Mouse (Mus musculus) brain, adult 2 months (tissue): Measurements from ENCODE around the gene Hint2.

Experiments
- DNase-seq: peaks from one replicate; pipeline ENCODE4 v3.0.0; 2011; ENCODE audit warnings: low read depth, low spot score

Hint2 gene

DNA sequence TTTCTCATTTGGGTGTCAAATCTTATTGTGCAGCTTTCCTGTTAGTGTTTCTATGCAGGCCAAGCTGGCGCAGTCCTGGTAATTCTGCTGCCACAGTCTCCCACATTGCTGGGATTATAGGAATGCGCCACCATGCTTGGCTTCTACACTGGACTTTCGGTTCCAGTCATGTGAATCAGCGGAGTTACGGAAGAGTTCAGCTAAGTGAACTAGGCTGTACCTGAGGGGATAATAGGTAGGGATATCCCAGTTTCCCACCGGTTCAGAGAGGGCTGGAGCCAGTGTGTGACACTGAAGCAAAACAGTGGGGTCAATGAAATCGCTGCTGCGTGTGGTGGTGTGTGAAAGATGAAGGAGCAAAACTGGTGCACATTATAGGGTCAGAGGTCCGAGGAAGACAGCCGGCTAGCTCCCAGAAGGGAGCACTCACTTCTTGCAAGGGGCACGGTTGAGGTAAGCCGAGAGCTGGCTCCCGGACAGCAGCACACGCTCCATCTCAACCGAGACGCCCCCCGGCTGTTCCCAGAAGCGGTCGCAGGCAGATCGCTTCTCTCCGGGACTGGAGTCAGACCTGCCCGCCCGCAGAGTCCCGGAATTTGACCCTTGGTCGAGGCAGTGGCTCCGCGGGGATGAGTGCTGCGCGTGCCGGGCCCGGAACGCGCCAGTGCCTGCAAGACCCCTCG is 469 bp downstream of the Hint2 start:
- peak; percentile 46 for DNase-seq

DNA sequence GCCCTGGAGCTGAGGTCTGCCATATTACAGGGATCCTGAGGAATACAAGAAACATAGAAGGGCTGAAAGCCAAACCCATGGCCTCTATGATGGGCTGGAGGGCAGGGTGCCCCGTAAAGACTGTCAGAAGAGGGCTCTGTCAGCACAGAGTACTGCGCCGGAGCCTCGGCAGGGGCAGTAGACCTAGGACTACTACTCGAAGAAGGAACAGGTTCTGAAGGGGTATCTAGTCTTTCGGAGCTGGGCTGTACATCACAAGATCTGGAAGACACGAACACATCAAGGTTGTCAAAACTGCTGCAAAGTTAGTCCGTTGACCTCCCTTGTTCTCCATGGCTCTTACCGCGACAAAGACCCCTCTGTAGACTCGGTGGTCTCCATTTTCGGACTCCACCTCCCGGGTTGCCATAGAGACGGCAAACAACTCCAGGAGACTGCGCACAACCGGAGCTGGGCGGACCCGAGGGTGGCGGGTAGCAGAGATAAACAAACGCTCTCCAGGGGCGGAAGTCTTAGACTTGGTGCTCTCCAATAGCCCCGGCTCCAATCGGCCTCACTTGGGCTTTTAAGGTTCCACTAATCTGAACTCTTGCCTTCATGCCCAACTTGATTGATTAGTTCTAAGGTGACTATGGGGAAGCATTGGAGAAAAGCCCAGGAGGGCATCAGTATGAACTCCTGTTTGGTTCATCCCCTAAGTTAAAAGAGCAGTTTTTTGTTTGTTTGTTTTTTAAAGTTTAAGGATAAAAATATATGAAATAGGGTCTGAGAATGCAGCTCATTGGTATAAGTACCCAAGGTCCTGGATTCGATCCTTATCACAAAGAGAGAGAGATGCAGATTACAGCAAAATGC is 2.9 kb downstream of the Hint2 start, which contains the start of gene Spag8:
Gene Spag8, minus strand, starts transcription at position 434 of the 855 bp plus-strand sequence.
- DNase-seq = peak; percentile 47

DNA sequence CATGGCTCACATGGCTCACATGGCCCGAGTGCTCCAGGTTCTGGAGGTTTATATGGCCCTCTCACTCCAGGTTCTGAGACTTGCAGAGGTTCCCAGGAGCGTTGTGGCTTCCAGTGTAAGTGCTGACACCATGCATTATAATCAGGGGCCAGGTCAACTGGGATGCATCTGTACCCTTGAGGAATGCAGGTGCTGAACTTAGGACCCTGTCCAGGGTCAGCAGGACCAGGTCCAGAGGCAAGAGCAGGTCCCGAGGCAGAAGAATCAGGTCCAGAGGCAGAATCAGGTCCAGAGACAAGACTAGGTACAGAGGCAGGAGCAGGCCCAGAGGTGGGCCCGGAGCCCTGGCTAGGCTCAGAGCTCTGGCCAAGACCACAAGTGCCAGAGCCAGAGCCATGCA is 3.5 kb downstream of the Hint2 start:
- DNase-seq = no peak

DNA sequence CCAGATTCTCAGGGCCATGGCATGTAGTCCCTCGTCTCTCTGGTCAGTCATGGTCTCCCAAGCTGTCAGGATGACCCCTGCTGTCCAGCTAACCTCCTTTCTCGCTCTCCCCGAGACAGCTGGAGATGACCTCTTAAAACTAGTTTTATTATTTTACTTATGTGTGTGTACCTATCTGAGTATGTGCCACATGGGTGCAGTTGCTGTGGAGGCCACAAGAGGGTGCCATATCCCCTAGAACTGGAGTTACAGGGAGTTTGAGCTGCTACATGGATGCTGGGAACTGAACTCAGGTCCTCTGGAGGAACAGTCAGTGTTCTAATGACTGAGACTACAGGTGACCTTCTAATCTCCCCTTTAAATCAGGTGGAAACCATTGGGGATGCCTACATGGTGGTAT is 6.5 kb downstream of the Hint2 start:
- DNase-seq = no peak

DNA sequence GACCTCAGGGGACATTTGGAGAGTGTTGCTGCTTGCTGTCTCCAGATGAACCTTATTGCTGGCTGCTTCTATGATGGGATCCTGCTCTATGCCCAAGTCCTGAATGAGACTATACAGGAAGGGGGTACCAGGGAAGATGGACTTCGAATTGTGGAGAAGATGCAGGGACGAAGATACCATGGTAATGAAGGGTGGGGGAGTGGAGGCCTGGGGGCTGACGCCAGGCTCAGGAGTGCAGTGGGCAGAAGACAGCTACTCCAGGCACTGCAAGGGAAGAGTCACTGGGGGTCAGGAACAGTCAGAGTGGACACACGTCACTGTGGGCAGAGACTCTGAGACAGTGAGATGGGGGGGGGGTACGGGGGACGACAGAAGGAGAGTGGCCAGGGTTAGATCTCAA is 15.8 kb downstream of the Hint2 start:
- DNase-seq = no peak

DNA sequence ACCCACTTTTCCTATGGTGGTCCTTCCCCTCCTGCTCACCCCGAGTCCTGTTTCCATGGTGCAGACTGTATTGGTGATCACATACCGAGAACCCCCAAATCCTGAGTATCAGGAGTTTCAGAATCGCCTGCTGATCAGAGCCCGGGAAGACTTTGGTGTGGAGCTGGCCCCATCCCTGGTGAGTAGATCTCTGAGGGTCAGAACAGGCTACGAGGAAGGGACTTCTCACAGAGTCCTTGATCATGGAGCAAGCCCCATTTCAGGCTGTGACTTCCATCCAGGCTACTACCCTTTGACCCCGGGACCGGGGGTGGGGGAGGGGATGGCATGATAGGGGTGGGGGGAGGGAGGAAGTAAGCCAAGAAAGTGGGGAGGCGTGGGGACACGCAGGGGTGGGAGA is 16.2 kb downstream of the Hint2 start:
- DNase-seq = no peak

DNA sequence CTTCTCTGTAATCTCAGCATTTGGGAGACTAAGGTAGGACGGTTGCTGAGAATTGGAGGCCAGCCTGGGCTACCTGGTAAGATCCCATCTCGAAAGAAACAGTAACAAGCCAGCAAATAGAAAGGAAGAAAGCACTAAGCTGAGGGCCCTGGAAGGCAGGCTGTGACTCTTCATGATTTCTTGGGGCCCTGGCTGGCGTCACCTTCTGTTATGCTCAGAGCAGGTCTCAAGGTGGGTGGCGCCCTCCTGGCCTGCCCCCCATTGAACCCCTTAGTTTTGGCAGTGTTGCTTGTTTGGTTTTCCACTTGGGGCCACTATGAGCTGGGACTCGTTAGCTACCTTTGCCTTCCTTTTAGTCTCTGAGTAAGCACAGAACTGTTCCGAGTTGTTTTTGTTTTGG is 19.5 kb downstream of the Hint2 start:
- DNase-seq = no peak

DNA sequence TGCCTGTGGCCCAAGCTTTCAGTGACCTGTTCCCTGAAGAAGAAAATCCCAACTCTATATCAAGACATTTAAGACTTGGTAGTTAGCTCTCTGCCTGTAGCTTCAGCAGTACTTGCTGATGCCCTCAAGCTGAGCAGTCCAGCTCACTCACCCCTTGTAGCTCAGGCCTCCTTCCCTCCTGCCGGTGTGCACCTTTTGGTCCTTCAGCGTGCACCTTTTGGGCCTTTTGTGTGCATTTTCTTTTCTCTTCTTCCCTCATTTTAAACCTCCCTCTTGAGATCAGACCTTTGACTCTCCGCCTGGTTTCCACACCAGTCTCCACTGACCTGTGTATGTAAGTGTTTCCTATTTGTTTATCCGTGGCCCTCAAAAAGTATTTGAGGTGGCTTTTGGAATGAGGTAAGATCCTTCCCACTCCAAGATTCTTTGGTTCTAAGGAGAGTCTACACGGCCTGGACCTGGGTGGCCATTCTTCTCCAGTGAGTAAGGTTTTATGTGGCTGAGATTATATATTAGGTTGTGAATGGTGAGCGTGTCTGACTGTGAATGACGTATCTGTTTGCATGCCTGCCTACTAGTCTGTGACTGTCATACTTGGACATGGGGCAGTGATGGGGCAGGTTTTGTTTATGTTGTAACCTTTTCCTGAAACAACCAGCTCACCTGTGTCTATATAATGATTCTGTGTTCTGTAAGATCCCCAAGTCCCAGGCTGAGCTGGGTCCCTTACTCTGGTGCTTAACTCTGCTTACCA is 21.5 kb downstream of the Hint2 start:
- DNase-seq = no peak

DNA sequence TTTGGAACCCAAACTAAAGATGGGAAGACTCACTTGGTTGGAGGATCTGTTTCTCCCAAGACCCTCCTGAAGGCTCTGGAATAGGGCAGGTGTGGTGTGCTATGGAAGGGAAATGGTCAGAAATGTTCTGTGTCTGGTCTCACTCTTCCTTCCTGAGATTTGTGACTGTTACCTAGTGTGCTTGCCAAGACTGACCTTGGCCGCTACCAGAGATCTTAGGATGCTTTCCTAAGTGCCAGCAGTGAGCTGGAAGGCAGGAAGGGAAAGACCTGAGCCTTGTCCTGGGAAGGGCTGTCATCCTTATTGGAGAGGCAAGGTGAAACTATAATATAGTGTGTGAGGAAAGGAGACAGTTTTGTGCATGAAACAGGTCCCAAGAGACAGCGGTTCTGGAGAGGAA is 22.5 kb downstream of the Hint2 start:
- DNase-seq = no peak

DNA sequence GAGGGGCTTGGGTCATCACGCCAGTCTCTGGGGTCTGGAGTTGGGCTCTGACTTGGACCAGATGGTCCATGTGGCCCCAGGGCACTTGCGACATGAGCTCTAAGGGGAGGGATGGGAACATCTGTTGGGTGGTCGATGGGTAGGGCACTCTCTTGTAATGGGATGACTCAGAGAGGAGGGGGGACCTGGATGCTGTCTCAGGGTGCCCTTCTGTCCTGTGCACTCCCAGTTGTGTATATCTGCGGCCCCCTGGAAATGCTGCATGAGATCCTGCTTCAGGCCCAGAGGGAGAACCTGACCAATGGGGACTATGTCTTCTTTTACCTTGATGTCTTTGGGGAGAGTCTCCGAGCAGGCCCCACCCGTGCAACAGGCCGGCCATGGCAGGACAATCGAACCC is 23.0 kb downstream of the Hint2 start:
- no peak for DNase-seq

DNA sequence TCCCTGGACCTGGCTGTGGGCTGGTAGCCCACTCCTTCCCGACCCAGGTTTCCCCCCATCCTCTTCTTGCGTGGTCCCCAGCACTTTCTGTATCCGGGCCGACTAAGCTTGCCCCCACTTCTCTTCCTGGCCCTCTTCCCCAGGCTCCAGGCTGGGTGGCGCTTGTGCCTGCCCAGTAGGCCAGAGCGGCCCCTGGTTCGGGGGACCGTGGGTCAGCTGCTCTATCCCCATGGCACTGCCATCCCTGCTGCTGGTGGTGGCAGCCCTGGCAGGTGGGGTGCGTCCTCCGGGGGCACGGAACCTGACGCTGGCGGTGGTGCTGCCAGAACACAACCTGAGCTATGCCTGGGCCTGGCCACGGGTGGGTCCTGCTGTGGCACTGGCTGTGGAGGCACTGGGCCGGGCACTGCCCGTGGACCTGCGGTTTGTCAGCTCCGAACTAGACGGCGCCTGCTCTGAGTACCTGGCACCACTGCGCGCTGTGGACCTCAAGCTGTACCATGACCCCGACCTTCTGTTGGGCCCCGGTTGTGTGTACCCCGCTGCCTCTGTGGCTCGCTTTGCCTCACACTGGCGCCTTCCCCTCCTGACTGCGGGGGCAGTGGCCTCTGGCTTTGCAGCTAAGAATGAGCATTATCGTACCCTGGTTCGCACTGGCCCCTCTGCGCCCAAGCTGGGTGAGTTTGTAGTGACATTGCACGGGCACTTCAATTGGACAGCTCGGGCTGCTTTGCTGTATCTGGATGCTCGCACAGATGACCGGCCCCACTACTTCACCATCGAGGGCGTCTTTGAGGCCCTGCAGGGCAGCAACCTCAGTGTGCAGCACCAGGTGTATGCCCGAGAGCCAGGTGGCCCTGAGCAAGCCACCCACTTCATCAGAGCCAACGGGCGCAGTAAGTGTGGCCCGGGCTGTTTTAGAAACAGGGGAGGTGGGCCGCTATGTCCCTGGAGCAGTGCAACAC is 24.0 kb downstream of the Hint2 start:
- DNase-seq = peak; percentile 54

DNA sequence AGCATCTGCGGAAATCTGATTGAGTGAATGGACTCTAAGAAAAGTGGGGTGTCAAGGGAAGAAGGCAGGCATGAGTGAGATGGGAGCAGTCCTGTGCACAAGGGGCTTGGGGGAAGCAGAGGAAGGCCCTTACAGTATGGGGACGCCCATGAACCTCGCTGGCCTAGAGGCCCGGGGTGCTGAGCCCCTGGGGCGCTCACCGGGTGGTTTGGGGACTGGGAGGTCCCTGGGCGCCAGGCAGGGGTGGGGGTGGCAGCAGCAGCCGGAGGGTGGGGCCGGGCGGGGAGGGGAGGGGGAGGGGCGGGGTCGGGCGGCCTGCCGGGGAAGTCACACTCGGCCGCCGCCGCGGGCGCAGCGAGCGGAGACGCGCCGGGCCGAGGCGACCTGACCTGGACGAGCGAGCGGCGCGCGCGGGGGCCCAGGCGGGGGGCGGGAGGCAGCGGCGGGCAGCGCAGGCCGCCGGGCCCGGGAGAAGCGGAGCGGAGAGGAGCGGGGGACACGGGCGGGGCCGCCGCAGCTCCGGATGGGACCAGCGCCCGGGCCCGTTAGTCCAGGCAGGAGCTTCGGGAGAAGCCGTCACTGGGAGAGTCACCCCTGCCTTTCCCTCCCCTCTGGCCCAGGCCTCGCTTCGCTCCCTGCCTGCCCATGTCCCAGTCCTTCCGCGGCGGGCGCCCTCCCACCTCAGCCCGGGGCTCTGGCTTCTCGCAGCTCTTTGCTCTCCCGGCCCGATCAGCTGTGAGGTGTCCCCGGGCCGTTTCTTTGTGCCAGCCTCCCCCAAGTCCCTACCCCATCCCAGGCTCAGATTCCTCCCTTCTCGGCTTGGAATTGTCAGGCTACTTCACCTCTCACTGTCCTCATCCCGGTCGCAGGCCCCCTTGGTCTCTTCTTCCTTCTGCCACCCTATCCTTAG is 25.0 kb downstream of the Hint2 start, which contains the start of gene Npr2:
Gene Npr2, plus strand, starts transcription at position 890 of the 910 bp plus-strand sequence.
- peak; percentile 65 for DNase-seq

DNA sequence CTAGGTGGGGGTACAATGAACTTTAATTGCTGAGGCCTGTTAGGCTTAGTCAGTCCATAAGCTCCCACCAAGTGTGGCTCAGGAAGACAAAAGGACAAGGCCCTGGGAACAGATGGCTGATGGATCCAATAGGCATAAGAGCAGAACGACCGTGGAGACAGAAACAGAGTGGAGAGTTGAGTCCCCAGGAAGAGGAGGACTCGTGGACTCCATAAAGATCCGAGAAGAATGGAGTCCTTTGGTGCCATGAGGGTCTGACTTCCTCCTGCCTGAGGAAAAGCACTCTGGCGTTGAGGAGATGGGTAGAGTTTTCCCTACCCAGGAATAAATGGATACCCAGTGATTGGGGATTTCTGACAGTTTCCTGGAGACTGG is 25.6 kb downstream of the Hint2 start:
- DNase-seq = peak; percentile 37

DNA sequence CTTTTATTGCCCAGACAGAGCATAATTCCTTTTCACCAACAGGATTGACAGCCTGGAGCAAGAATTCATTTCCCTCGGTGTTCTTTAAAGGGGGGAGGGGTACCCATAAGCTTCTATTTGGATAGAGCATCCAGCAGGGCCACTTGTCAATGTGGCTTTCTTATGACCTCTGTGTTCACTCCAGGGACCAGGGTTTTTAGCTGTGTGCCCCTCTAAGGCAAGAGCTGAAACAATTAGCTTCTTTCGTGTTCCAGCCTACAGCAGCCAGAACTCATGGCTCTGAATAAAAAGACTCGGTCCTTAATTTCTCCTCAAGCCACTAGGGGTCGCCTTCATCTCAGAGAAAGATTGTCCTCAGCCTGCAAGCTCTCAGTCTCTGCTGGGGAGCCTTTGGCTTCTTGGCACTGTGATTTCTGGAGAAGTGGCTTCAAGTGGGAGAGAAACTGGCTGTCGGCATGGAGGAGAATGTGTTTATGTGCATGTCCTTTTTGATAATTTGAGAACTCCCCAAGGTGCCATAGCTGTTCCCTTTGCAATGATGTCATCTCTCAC is 26.2 kb downstream of the Hint2 start:
- DNase-seq = peak; percentile 97

DNA sequence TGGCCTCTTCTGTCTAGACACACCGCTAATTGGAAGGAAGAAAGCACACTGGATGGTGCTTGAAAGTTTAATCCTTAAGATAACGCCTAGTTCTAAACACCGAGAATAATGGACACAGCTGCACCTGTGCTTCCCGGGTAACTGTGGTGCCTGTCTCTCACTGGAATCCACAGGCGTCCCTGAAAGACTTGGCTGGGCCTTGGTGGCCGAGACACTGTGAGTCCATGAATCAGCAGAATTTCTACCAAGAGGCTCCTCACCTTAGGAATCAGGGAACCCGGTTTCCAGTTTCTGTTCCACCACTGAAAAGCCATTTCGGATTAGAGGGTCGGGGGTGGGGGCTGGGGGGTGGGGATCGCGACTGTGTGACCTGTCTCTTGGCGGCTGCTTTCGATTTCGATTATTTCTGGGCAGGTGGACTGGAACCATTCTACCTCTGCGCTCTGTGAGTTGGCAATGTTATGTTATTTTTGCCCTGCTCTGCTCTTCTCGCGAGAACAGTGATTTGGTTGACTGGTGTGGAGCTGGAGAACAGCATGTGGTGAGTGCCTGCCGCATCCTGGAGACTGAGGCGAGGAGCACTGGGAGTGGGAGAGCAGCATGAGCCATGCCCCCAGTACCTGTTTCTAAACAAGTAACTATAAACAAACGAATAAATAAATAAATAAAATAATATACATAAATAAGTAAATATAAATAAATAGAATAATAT is 27.0 kb downstream of the Hint2 start:
- DNase-seq = peak; percentile 91

DNA sequence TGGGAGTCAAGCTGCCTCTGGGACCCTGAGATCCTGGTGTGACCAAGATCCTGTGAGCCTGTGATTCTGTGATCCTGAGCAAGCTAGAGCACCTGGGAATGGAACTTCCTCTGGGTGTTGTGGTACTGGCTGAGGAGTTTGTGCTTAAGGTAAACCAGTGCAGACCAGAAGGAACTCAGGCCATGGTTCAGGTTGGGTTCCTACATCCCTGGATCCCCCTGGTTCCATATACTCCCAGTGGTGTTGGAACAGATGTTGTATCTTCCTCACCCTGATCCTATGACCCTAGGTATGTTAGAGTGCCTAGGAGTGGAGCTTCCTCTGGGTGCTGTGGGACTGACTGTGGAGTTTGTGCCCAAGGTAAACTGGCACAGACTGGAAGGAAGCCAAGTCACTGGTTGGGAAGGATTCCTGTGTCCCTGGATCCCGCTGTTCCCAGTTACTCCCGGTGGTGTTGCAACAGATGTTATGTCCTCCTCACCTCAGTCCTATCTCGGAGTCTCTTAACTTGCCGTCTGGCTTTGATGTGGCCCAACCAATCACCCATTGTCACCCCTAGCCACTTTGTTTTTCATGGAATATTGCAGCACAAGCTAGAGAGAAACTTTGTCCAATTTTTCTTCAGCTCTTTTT is 36.0 kb downstream of the Hint2 start:
- DNase-seq = no peak

DNA sequence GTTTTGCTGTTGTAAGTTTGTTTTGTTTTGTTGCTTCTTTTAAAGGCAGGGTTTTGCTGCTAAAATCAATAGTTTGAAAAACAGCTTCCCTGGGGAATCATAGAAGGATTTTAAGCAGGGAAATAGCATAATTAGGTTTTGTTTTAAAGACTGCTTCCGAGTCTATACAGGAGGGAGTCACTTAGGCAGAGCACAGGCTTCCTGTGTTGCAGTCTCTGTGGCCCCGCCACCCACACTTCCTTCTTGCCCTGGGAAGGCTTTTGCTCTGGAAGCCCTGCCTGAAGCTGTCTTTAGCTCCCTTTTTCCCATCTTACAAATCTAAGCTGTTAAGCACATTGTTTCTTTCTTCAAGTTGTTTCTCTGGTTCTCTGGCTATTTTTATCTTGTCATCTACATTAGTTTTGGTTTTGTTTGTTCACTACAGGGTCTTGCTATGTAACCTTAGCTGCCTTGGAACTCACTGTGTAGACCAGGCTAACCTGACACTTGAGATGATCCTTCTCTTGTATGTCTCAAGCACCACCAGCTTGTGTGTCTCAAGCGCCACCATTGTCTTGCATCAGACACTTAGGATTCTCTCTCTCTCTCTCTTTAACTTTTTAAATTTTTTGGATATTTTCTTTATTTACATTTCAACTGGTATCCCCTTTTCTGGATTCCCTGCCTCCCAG is 43.1 kb downstream of the Hint2 start:
- DNase-seq = no peak

DNA sequence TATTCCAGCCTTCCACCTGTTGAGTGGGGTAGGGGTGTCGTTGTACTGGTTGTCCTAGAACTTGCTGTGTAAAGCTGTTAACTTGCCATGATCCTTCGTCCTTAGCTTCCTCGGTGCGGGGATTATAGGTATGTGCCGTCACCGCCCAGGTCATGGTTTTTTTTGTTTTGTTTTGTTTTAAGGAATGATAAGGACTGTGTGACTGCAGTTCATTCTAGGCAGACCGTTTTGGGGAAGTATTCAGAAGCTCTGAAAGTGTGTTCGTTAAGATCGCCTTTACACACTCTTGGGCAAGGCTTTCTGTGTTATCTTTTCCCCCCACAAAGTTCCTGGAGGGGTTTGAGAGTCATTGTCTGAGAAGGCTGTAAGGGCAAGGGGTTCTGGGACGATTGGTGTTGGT is 43.7 kb downstream of the Hint2 start:
- DNase-seq = no peak
